Mouse (Mus musculus): ENCODE results near the gene Dop1b. TPM values are rescaled to one million over a fixed set of nuclear protein-coding genes. Genes with fewer than 3 reads are reported as not detected.

Gene Dop1b
- polyA plus RNA-seq, 1 experiment: 13.4 TPM

- no peaks in the 10 kb centered on the region for H3K27me3 ChIP-seq (ENCODE audit: control insufficient read depth, insufficient read depth, insufficient read length)
- TF ChIP-seq POLR2AphosphoS2 (IDR thresholded peaks at IDR 0.05; ENCODE audit: insufficient read length, low read depth) (no peak), SRF (IDR thresholded peaks at IDR 0.05; ENCODE audit: control insufficient read depth, insufficient read length, low read depth) (no peak), E2F4 (IDR thresholded peaks at IDR 0.05; ENCODE audit: insufficient read depth) (no peak), MAX (IDR thresholded peaks at IDR 0.05; ENCODE audit: low read depth) (no peak), USF1 (IDR thresholded peaks at IDR 0.05; ENCODE audit: low read depth) (no peak), REST (IDR thresholded peaks at IDR 0.05; ENCODE audit: insufficient read depth, insufficient read length) (no peak)
- H3ac ChIP-seq (ENCODE audit: control insufficient read depth, insufficient read length): no peak overlapping the region
- no peaks in the 10 kb centered on the region for H3K79me2 ChIP-seq (ENCODE audit: control insufficient read depth, insufficient read depth)
- H3K4me2 ChIP-seq (ENCODE audit: low read depth): no peak overlapping the region
- no peak overlapping the region for H3K4me3 ChIP-seq
- no peaks in the 10 kb centered on the region for H3K36me3 ChIP-seq (ENCODE audit: control insufficient read depth, insufficient read depth)
Measured at GRCm38 (mm10) chr16:93715826-93716225, 4.1 kb downstream of the Dop1b start.

GRCm38 (mm10) chr16:93717299-93717703 lies 5.6 kb downstream of the Dop1b start:
- Histone ChIP-seq H3K4me2 (ENCODE audit: low read depth) (no peak overlapping the region), H3K79me2 (ENCODE audit: control insufficient read depth, insufficient read depth) (no peaks in the 10 kb centered on the region), H3ac (ENCODE audit: control insufficient read depth, insufficient read length) (no peak overlapping the region), H3K36me3 (ENCODE audit: control insufficient read depth, insufficient read depth) (no peaks in the 10 kb centered on the region), H3K27me3 (ENCODE audit: control insufficient read depth, insufficient read depth, insufficient read length) (no peaks in the 10 kb centered on the region), H3K4me3 (no peak overlapping the region)
- peak in 1 of 3 experiments; percentile 20 for TF ChIP-seq MYOG (IDR thresholded peaks at IDR 0.05; ENCODE audit: control insufficient read depth in 1 of 3, insufficient read depth in 1 of 3, insufficient read length in 2 of 3, low read depth in 2 of 3)
- no peak for TF ChIP-seq POLR2AphosphoS2 (IDR thresholded peaks at IDR 0.05; ENCODE audit: insufficient read length, low read depth)
- TF ChIP-seq POLR2A (IDR thresholded peaks at IDR 0.05; ENCODE audit: insufficient read length, low read depth): no peak
- TF ChIP-seq TCF3 (IDR thresholded peaks at IDR 0.05; ENCODE audit: insufficient read length, low read depth): no peak
- TF ChIP-seq SRF (IDR thresholded peaks at IDR 0.05; ENCODE audit: control insufficient read depth, insufficient read length, low read depth): no peak
- no peak for TF ChIP-seq USF1 (IDR thresholded peaks at IDR 0.05; ENCODE audit: low read depth)
- no peak for TF ChIP-seq REST (IDR thresholded peaks at IDR 0.05; ENCODE audit: insufficient read depth, insufficient read length)
- no peak for TF ChIP-seq CEBPB (IDR thresholded peaks at IDR 0.05; ENCODE audit: insufficient read depth, poor library complexity, severe bottlenecking)
- no peak for TF ChIP-seq E2F4 (IDR thresholded peaks at IDR 0.05; ENCODE audit: insufficient read depth)
- no peak for TF ChIP-seq TCF12 (IDR thresholded peaks at IDR 0.05; ENCODE audit: insufficient read depth, poor library complexity, severe bottlenecking)
- no peak for TF ChIP-seq MAX (IDR thresholded peaks at IDR 0.05; ENCODE audit: low read depth)
- peak in 1 of 3 experiments; percentile 53 for TF ChIP-seq MYOD1 (IDR thresholded peaks at IDR 0.05; ENCODE audit: control insufficient read depth in 1 of 3, insufficient read length in 2 of 3, low read depth in 2 of 3)

GRCm38 (mm10) chr16:93721771-93722170 lies 10.1 kb downstream of the Dop1b start:
- no peak overlapping the region for H3K4me3 ChIP-seq
- H3ac ChIP-seq (ENCODE audit: control insufficient read depth, insufficient read length): no peak overlapping the region
- no peaks in the 10 kb centered on the region for H3K27me3 ChIP-seq (ENCODE audit: control insufficient read depth, insufficient read depth, insufficient read length)
- TF ChIP-seq REST (IDR thresholded peaks at IDR 0.05; ENCODE audit: insufficient read depth, insufficient read length) (no peak), CEBPB (IDR thresholded peaks at IDR 0.05; ENCODE audit: insufficient read depth, poor library complexity, severe bottlenecking) (no peak), POLR2A (IDR thresholded peaks at IDR 0.05; ENCODE audit: insufficient read length, low read depth) (no peak), TCF12 (IDR thresholded peaks at IDR 0.05; ENCODE audit: insufficient read depth, poor library complexity, severe bottlenecking) (no peak), SRF (IDR thresholded peaks at IDR 0.05; ENCODE audit: control insufficient read depth, insufficient read length, low read depth) (no peak), E2F4 (IDR thresholded peaks at IDR 0.05; ENCODE audit: insufficient read depth) (no peak), POLR2AphosphoS2 (IDR thresholded peaks at IDR 0.05; ENCODE audit: insufficient read length, low read depth) (no peak), MAX (IDR thresholded peaks at IDR 0.05; ENCODE audit: low read depth) (no peak), MYOD1 (IDR thresholded peaks at IDR 0.05; ENCODE audit: control insufficient read depth in 1 of 3, insufficient read length in 2 of 3, low read depth in 2 of 3) (no peak), USF1 (IDR thresholded peaks at IDR 0.05; ENCODE audit: low read depth) (no peak), MYOG (IDR thresholded peaks at IDR 0.05; ENCODE audit: control insufficient read depth in 1 of 3, insufficient read depth in 1 of 3, insufficient read length in 2 of 3, low read depth in 2 of 3) (no peak), TCF3 (IDR thresholded peaks at IDR 0.05; ENCODE audit: insufficient read length, low read depth) (no peak)
- no peaks in the 10 kb centered on the region for H3K79me2 ChIP-seq (ENCODE audit: control insufficient read depth, insufficient read depth)
- H3K36me3 ChIP-seq (ENCODE audit: control insufficient read depth, insufficient read depth): no peaks in the 10 kb centered on the region
- no peak overlapping the region for H3K4me2 ChIP-seq (ENCODE audit: low read depth)

GRCm38 (mm10) chr16:93722476-93722875 lies 10.8 kb downstream of the Dop1b start:
- TF ChIP-seq MYOD1 (IDR thresholded peaks at IDR 0.05; ENCODE audit: control insufficient read depth in 1 of 3, insufficient read length in 2 of 3, low read depth in 2 of 3) (peak in 1 of 3 experiments; percentile 27), MYOG (IDR thresholded peaks at IDR 0.05; ENCODE audit: control insufficient read depth in 1 of 3, insufficient read depth in 1 of 3, insufficient read length in 2 of 3, low read depth in 2 of 3) (no peak)
- Histone ChIP-seq H3K36me3 (ENCODE audit: control insufficient read depth, insufficient read depth) (no peaks in the 10 kb centered on the region), H3ac (ENCODE audit: control insufficient read depth, insufficient read length) (no peak overlapping the region), H3K27me3 (ENCODE audit: control insufficient read depth, insufficient read depth, insufficient read length) (no peaks in the 10 kb centered on the region), H3K4me2 (ENCODE audit: low read depth) (no peak overlapping the region), H3K79me2 (ENCODE audit: control insufficient read depth, insufficient read depth) (no peaks in the 10 kb centered on the region), H3K4me3 (no peak overlapping the region)

- no peaks in the 10 kb centered on the region for H3K79me2 ChIP-seq (ENCODE audit: control insufficient read depth, insufficient read depth)
- H3K27me3 ChIP-seq (ENCODE audit: control insufficient read depth, insufficient read depth, insufficient read length): no peaks in the 10 kb centered on the region
- H3K36me3 ChIP-seq (ENCODE audit: control insufficient read depth, insufficient read depth): no peaks in the 10 kb centered on the region
- no peak overlapping the region for H3K4me2 ChIP-seq (ENCODE audit: low read depth)
- no peak overlapping the region for H3K4me3 ChIP-seq
- no peak for TF ChIP-seq USF1 (IDR thresholded peaks at IDR 0.05; ENCODE audit: low read depth)
- no peak for TF ChIP-seq POLR2A (IDR thresholded peaks at IDR 0.05; ENCODE audit: insufficient read length, low read depth)
- TF ChIP-seq E2F4 (IDR thresholded peaks at IDR 0.05; ENCODE audit: insufficient read depth): no peak
- no peak for TF ChIP-seq CEBPB (IDR thresholded peaks at IDR 0.05; ENCODE audit: insufficient read depth, poor library complexity, severe bottlenecking)
- TF ChIP-seq POLR2AphosphoS2 (IDR thresholded peaks at IDR 0.05; ENCODE audit: insufficient read length, low read depth): no peak
- TF ChIP-seq TCF3 (IDR thresholded peaks at IDR 0.05; ENCODE audit: insufficient read length, low read depth): no peak
- no peak for TF ChIP-seq MYOD1 (IDR thresholded peaks at IDR 0.05; ENCODE audit: control insufficient read depth in 1 of 3, insufficient read length in 2 of 3, low read depth in 2 of 3)
- no peak for TF ChIP-seq TCF12 (IDR thresholded peaks at IDR 0.05; ENCODE audit: insufficient read depth, poor library complexity, severe bottlenecking)
- no peak for TF ChIP-seq SRF (IDR thresholded peaks at IDR 0.05; ENCODE audit: control insufficient read depth, insufficient read length, low read depth)
- TF ChIP-seq MAX (IDR thresholded peaks at IDR 0.05; ENCODE audit: low read depth): no peak
- TF ChIP-seq MYOG (IDR thresholded peaks at IDR 0.05; ENCODE audit: control insufficient read depth in 1 of 3, insufficient read depth in 1 of 3, insufficient read length in 2 of 3, low read depth in 2 of 3): no peak
- TF ChIP-seq REST (IDR thresholded peaks at IDR 0.05; ENCODE audit: insufficient read depth, insufficient read length): no peak
- no peak overlapping the region for H3ac ChIP-seq (ENCODE audit: control insufficient read depth, insufficient read length)
Measured at GRCm38 (mm10) chr16:93725417-93726144, 13.9 kb downstream of the Dop1b start.

Data from myocyte (in vitro differentiated cells).